Mouse (Mus musculus) MEL (cell line): ENCODE measurements around the gene Sipa1l3. TPM values are rescaled to one million over a fixed set of nuclear protein-coding genes. Genes with fewer than 3 reads are reported as not detected.

Experiments
- DNase-seq: peaks from one replicate; pipeline ENCODE4 v3.0.0; 2011; ENCODE audit warnings: low read depth, low spot score
- H3K27ac ChIP-seq: 2 replicates; pipeline ENCODE4 v1.5.1; 2012; ENCODE audit warnings: low read depth, mild to moderate bottlenecking, control low read depth, low read length, moderate library complexity; ENCODE audit not compliant: control insufficient read depth
- H3K27me3 ChIP-seq, 2 experiments: fragments of 150-350 bp in 1 of 2; sonication (generic) in 1 of 2; 2 replicates each; pipeline ENCODE4 v1.6.1; 2012; ENCODE audit warnings: low read length in 2 of 2, mild to moderate bottlenecking in 2 of 2, improper control_type of control experiment in 1 of 2, moderate library complexity in 1 of 2; ENCODE audit not compliant: insufficient read depth in 2 of 2, control insufficient read depth in 1 of 2
- H3K36me3 ChIP-seq, 2 experiments: 2 replicates each; pipeline ENCODE4 v1.6.1; 2012 to 2014; ENCODE audit warnings: low read length in 2 of 2, improper control_type of control experiment in 1 of 2, inconsistent platforms in 1 of 2, mild to moderate bottlenecking in 1 of 2; ENCODE audit not compliant: insufficient read depth in 2 of 2, control insufficient read depth in 1 of 2
- H3K4me1 ChIP-seq, 2 experiments: fragments of 150-350 bp in 1 of 2; sonication (generic) in 1 of 2; 2 replicates each; pipeline ENCODE4 v1.6.1; 2012; ENCODE audit warnings: low read length in 2 of 2, improper control_type of control experiment in 1 of 2, mild to moderate bottlenecking in 1 of 2; ENCODE audit not compliant: insufficient read depth in 2 of 2, control insufficient read depth in 1 of 2
- H3K4me3 ChIP-seq, 2 experiments: fragments of 150-350 bp in 1 of 2; sonication (generic) in 1 of 2; 2 replicates each; pipeline ENCODE4 v1.5.1; 2012; ENCODE audit warnings: low read depth in 2 of 2, low read length in 2 of 2, mild to moderate bottlenecking in 2 of 2, moderate library complexity in 2 of 2, control low read depth in 1 of 2, improper control_type of control experiment in 1 of 2; ENCODE audit not compliant: control insufficient read depth in 1 of 2, insufficient read depth in 1 of 2
- H3K79me2 ChIP-seq: 2 replicates; pipeline ENCODE4 v1.6.1; 2012; ENCODE audit warnings: mild to moderate bottlenecking, low read length, moderate library complexity; ENCODE audit not compliant: control insufficient read depth, poor library complexity, insufficient read depth
- H3K9ac ChIP-seq: 2 replicates; pipeline ENCODE4 v1.6.1; 2012; ENCODE audit warnings: low read depth, mild to moderate bottlenecking, control low read depth, low read length, moderate library complexity; ENCODE audit not compliant: control insufficient read depth, poor library complexity, severe bottlenecking
- H3K9me3 ChIP-seq: fragments of 150-350 bp; sonication (generic); replicated peaks from 2 replicates; pipeline ENCODE4 v1.6.1; 2012; ENCODE audit warnings: mild to moderate bottlenecking, low read length, improper control_type of control experiment, moderate library complexity; ENCODE audit not compliant: insufficient read depth
- CHD2 ChIP-seq: IDR thresholded peaks from 2 replicates; pipeline ENCODE4 v1.6.1; 2011; ENCODE audit warnings: low read length, improper control_type of control experiment
- CTCF ChIP-seq, 3 experiments: IDR thresholded peaks in 2 of 3; conservative IDR thresholded peaks in 1 of 3; 2 replicates each; pipeline ENCODE4 v1.5.1; 2011 to 2012; ENCODE audit warnings: low read length in 3 of 3, low read depth in 2 of 3, mild to moderate bottlenecking in 2 of 3, improper control_type of control experiment in 1 of 3, inconsistent platforms in 1 of 3, mixed read lengths in 1 of 3, moderate library complexity in 1 of 3; ENCODE audit not compliant: control insufficient read depth in 1 of 3, insufficient read depth in 1 of 3, poor library complexity in 1 of 3, severe bottlenecking in 1 of 3
- E2F4 ChIP-seq: IDR thresholded peaks from 2 replicates; pipeline ENCODE4 v1.6.1; 2011; ENCODE audit warnings: low read depth, low read length, improper control_type of control experiment, borderline replicate concordance
- ELF1 ChIP-seq: IDR thresholded peaks from 2 replicates; pipeline ENCODE4 v1.6.1; 2014; ENCODE audit warnings: low read depth, mild to moderate bottlenecking, inconsistent platforms, low read length, improper control_type of control experiment, moderate library complexity
- EP300 ChIP-seq, 2 experiments: IDR thresholded peaks; 2 replicates each; pipeline ENCODE4 v1.6.1; 2011; ENCODE audit warnings: improper control_type of control experiment in 2 of 2, low read length in 2 of 2, low read depth in 1 of 2, mild to moderate bottlenecking in 1 of 2
- GABPA ChIP-seq: IDR thresholded peaks from 2 replicates; pipeline ENCODE4 v1.6.1; 2012; ENCODE audit warnings: low read depth, mild to moderate bottlenecking, inconsistent platforms, low read length, improper control_type of control experiment, moderate library complexity
- GATA1 ChIP-seq: IDR thresholded peaks from 2 replicates; pipeline ENCODE4 v1.6.1; 2011; ENCODE audit warnings: low read depth, low read length, improper control_type of control experiment
- HCFC1 ChIP-seq: IDR thresholded peaks from 2 replicates; pipeline ENCODE4 v1.6.1; 2012; ENCODE audit warnings: low read depth, mild to moderate bottlenecking, inconsistent platforms, low read length, improper control_type of control experiment, moderate library complexity
- JUND ChIP-seq: IDR thresholded peaks from 2 replicates; pipeline ENCODE4 v1.6.1; 2011; ENCODE audit warnings: low read depth, mild to moderate bottlenecking, improper control_type of control experiment, low read length
- KAT2A ChIP-seq: conservative IDR thresholded peaks from 2 replicates; pipeline ENCODE4 v1.6.1; 2012; ENCODE audit warnings: low read depth, low read length, improper control_type of control experiment, inconsistent platforms
- MAZ ChIP-seq: IDR thresholded peaks from 2 replicates; pipeline ENCODE4 v1.6.1; 2012; ENCODE audit warnings: low read depth, mild to moderate bottlenecking, inconsistent platforms, low read length, improper control_type of control experiment
- MXI1 ChIP-seq: IDR thresholded peaks from 2 replicates; pipeline ENCODE4 v1.6.1; 2011; ENCODE audit warnings: mild to moderate bottlenecking, low read depth, low read length, improper control_type of control experiment
- MYB ChIP-seq: IDR thresholded peaks from 2 replicates; pipeline ENCODE4 v1.6.1; 2011; ENCODE audit warnings: mild to moderate bottlenecking, low read depth, low read length, improper control_type of control experiment
- NELFE ChIP-seq: IDR thresholded peaks from 2 replicates; pipeline ENCODE4 v1.6.1; 2011; ENCODE audit warnings: low read depth, low read length, improper control_type of control experiment
- NRF1 ChIP-seq: IDR thresholded peaks from 2 replicates; pipeline ENCODE4 v1.6.1; 2014; ENCODE audit warnings: low read depth, mild to moderate bottlenecking, inconsistent platforms, low read length, improper control_type of control experiment, moderate library complexity; ENCODE audit not compliant: poor library complexity, insufficient read depth, severe bottlenecking
- POLR2AphosphoS2 ChIP-seq: IDR thresholded peaks from 2 replicates; pipeline ENCODE4 v1.6.1; 2011; ENCODE audit warnings: low read length, improper control_type of control experiment
- POLR2AphosphoS5 ChIP-seq: IDR thresholded peaks from 2 replicates; pipeline ENCODE4 v1.6.1; 2012; ENCODE audit warnings: low read depth, borderline replicate concordance, mild to moderate bottlenecking, inconsistent platforms, low read length, moderate library complexity, mixed read lengths
- SIN3A ChIP-seq: IDR thresholded peaks from 2 replicates; pipeline ENCODE4 v1.6.1; 2012; ENCODE audit warnings: low read length, improper control_type of control experiment, inconsistent platforms
- SMC3 ChIP-seq: IDR thresholded peaks from 2 replicates; pipeline ENCODE4 v1.6.1; 2011; ENCODE audit warnings: low read depth, low read length, improper control_type of control experiment
- TAL1 ChIP-seq: IDR thresholded peaks from 2 replicates; pipeline ENCODE4 v1.6.1; 2012; ENCODE audit warnings: mild to moderate bottlenecking, inconsistent platforms, low read length, moderate library complexity, mixed read lengths
- TBP ChIP-seq: IDR thresholded peaks from 2 replicates; pipeline ENCODE4 v1.8.0; 2011; ENCODE audit warnings: low read depth, low read length, improper control_type of control experiment
- UBTF ChIP-seq: IDR thresholded peaks from 2 replicates; pipeline ENCODE4 v1.6.1; 2012; ENCODE audit warnings: low read depth, mild to moderate bottlenecking, inconsistent platforms, low read length, improper control_type of control experiment, moderate library complexity, borderline replicate concordance; ENCODE audit not compliant: insufficient read depth
- USF1 ChIP-seq: IDR thresholded peaks from 2 replicates; pipeline ENCODE4 v1.6.1; 2014; ENCODE audit warnings: low read depth, mild to moderate bottlenecking, inconsistent platforms, low read length, improper control_type of control experiment, moderate library complexity
- USF2 ChIP-seq, 2 experiments: IDR thresholded peaks; 2 replicates each; pipeline ENCODE4 v1.6.1; 2011 to 2012; ENCODE audit warnings: improper control_type of control experiment in 2 of 2, low read length in 2 of 2, borderline replicate concordance in 1 of 2, inconsistent platforms in 1 of 2, low read depth in 1 of 2, mild to moderate bottlenecking in 1 of 2; ENCODE audit not compliant: insufficient read depth in 1 of 2
- ZC3H11A ChIP-seq: IDR thresholded peaks from 2 replicates; pipeline ENCODE4 v1.6.1; 2012; ENCODE audit warnings: low read depth, mild to moderate bottlenecking, inconsistent platforms, low read length, improper control_type of control experiment
- ZMIZ1 ChIP-seq: IDR thresholded peaks from 2 replicates; pipeline ENCODE4 v1.6.1; 2012; ENCODE audit warnings: low read depth, mild to moderate bottlenecking, inconsistent platforms, low read length, improper control_type of control experiment, moderate library complexity
- polyA plus RNA-seq, 2 experiments: library from polyadenylated mRNA; stranded (reverse) in 1 of 2; unstranded in 1 of 2; fragments of >175 nt in 1 of 2; fragments of >200 nt in 1 of 2; gene quantifications; 2 replicates each; pipeline versions ENCODE4 v1.2.1 to v1.2.4; 2012; ENCODE audit warnings: low replicate concordance in 2 of 2, low read depth in 1 of 2; ENCODE audit not compliant: insufficient read length in 2 of 2, insufficient read depth in 1 of 2, missing spikeins in 1 of 2
- total RNA-seq: library from RNA; depleted of rRNA; stranded (reverse); fragments of 300-350 nt; gene quantifications from 2 replicates; pipeline ENCODE4 v1.2.3, GENCODE M21; 2012

The Sipa1l3 gene
- total and polyA plus RNA-seq, 3 experiments, result 14.9 to 49.4 TPM; not detected in 1

- TF ChIP-seq POLR2AphosphoS5 (no peak), SIN3A (no peak), NRF1 (no peak), NELFE (no peak), ZMIZ1 (no peak), TAL1 (no peak), GATA1 (no peak), E2F4 (no peak), MXI1 (no peak), TBP (no peak), ELF1 (no peak), GABPA (no peak), JUND (no peak), HCFC1 (no peak), SMC3 (no peak), CHD2 (no peak), USF2 (IDR thresholded peaks at IDR 0.05; ENCODE audit: borderline replicate concordance in 1 of 2, insufficient read depth in 1 of 2, low read depth in 1 of 2, low read length in 2 of 2) (no peak)
- TF ChIP-seq, all 39 proteins: peak for 0
- Histone ChIP-seq H3K9ac (no peak overlapping the region), H3K27ac (no peak overlapping the region), H3K36me3 (no peaks in the 10 kb centered on the region), H3K4me1 (no peaks in the 10 kb centered on the region), H3K9me3 (no peaks in the 10 kb centered on the region), H3K27me3 (no peaks in the 10 kb centered on the region), H3K4me3 (no peak overlapping the region), H3K79me2 (no peaks in the 10 kb centered on the region)
- no peak for DNase-seq
Measured at GRCm38 (mm10) chr7:29404126-29404525, 114.3 kb downstream of the Sipa1l3 start.

DNA sequence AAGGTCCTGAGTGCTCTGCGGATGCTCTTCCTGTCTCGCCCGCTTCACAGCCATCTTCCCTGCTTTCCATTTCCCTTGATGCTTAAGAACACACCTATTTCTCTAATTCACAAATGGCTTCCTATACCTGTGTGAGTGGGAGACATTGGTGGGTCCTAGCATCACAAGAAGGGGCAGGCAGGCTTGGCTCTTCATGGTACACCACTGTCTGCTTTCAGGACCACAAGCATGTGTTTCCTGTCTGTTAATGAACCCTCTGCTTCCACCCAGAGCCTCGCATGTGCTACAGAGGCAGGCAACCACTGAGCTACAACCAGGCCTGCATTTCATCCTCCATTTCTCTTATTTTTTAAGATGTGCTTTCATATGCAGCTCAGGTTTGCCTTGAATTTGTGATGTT is 116.4 kb downstream of the Sipa1l3 start:
- H3K4me3 ChIP-seq, result no peak overlapping the region
- peaks cover 0 to 8% of the 10 kb centered on the region in 2 experiments; a peak in 2 of 4 replicates for H3K36me3 ChIP-seq
- H3K4me1 ChIP-seq, result peaks cover 6 to 11% of the 10 kb centered on the region in 2 experiments
- TF ChIP-seq JUND (no peak), POLR2AphosphoS5 (no peak), MXI1 (no peak), USF1 (no peak), SMC3 (no peak), POLR2AphosphoS2 (no peak), ZC3H11A (no peak), SIN3A (no peak), MAZ (no peak), NRF1 (no peak), KAT2A (no peak), CTCF (IDR thresholded peaks at IDR 0.05 in 2 of 3, conservative IDR thresholded peaks at IDR 0.05 in 1 of 3; ENCODE audit: control insufficient read depth in 1 of 3, insufficient read depth in 1 of 3, low read depth in 2 of 3, low read length in 3 of 3, poor library complexity in 1 of 3, severe bottlenecking in 1 of 3) (no peak), MYB (no peak), UBTF (no peak), EP300 (IDR thresholded peaks at IDR 0.05; ENCODE audit: low read depth in 1 of 2, low read length in 2 of 2) (no peak)
- H3K79me2 ChIP-seq, result no peaks in the 10 kb centered on the region
- no peaks in the 10 kb centered on the region for H3K27me3 ChIP-seq
- no peak overlapping the region for H3K9ac ChIP-seq
- no peaks in the 10 kb centered on the region for H3K9me3 ChIP-seq
- H3K27ac ChIP-seq, result no peak overlapping the region
- no peak for DNase-seq
